In genomic region chr11:73137116-73137515, GRCm38 (mm10) we compare ENCODE assay signal across 7 mouse cellular contexts. TPM values are rescaled to one million over a fixed set of nuclear protein-coding genes. Genes with fewer than 3 reads are reported as not detected.
DNase-seq lines count a peak whose midpoint lies in the region; ATAC-seq and TF ChIP-seq lines count a peak whose summit lies in the region.

No protein-coding gene starts in this region.

- WGBS in hindbrain, embryonic 14.5 days, result 42% methylated on average over 11 of the region's 11 CpGs
- 8% methylated on average over 11 of the region's 11 CpGs for WGBS in liver, embryonic 15.5 days (ENCODE audit: insufficient replicate concordance)

- in situ Hi-C loops in ES-E14 (cut with MboI; ENCODE audit: low sequenced_read_pairs in 2 of 2, unreplicated experiment in 2 of 2), result no loop called here

- H3K27ac ChIP-seq in ES-E14 (ENCODE audit: insufficient read depth, low read depth, low read length, poor library complexity, severe bottlenecking), result no peak overlapping the region
- H3K27ac ChIP-seq in brown adipose tissue, adult 24 weeks (replicated peaks; ENCODE audit: low read depth, low read length), result no peak overlapping the region
- H3K27ac ChIP-seq in hindbrain, embryonic 14.5 days, result no peak overlapping the region
- peak overlapping the region; percentile 81 for H3K27ac ChIP-seq in liver, embryonic 15.5 days (replicated peaks)

- H3K36me3 ChIP-seq in ES-E14 (ENCODE audit: control insufficient read depth, insufficient read depth, low read length, poor library complexity, severe bottlenecking), result peaks cover 17% of the 10 kb centered on the region
- no peaks in the 10 kb centered on the region for H3K36me3 ChIP-seq in hindbrain, embryonic 14.5 days (replicated peaks; ENCODE audit: control insufficient read depth, insufficient read depth)
- H3K36me3 ChIP-seq in liver, embryonic 15.5 days (replicated peaks), result peaks cover 24% of the 10 kb centered on the region

- peak overlapping the region; percentile 88 for H3K4me2 ChIP-seq in hindbrain, embryonic 14.5 days (replicated peaks)
- peak overlapping the region; percentile 74 for H3K4me2 ChIP-seq in liver, embryonic 15.5 days

- no peak for DNase-seq in ES-E14 (ENCODE audit: low read depth, low spot score)
- DNase-seq in hindbrain, embryonic 14.5 days (ENCODE audit: low spot score), result no peak
- DNase-seq in thymus, postnatal 25 days, result peak; percentile 32
- DNase-seq in ovary, adult 18-20 months (ENCODE audit: low spot score), result no peak
- DNase-seq in adrenal gland, postnatal 14 days, result no peak

- ATAC-seq in hindbrain, embryonic 14.5 days (ENCODE audit: low FRiP score), result no peak
- no peak for ATAC-seq in liver, embryonic 15.5 days (ENCODE audit: insufficient read depth)

- H3K4me1 ChIP-seq in ES-E14 (ENCODE audit: control insufficient read depth in 2 of 2, insufficient read depth in 2 of 2, low read length in 2 of 2, poor library complexity in 1 of 2), result peaks cover 1 to 19% of the 10 kb centered on the region in 2 experiments; a peak in 2 of 4 replicates
- no peaks in the 10 kb centered on the region for H3K4me1 ChIP-seq in brown adipose tissue, adult 24 weeks (ENCODE audit: control insufficient read depth, insufficient read depth, insufficient read length, low read length)
- H3K4me1 ChIP-seq in hindbrain, embryonic 14.5 days (replicated peaks; ENCODE audit: control insufficient read depth, insufficient read depth, low read length), result peaks cover 6% of the 10 kb centered on the region
- H3K4me1 ChIP-seq in liver, embryonic 15.5 days (replicated peaks), result peaks cover 51% of the 10 kb centered on the region

- H3K4me3 ChIP-seq in ES-E14 (ENCODE audit: insufficient read depth in 1 of 2, low read depth in 1 of 2, low read length in 2 of 2, poor library complexity in 1 of 2, severe bottlenecking in 1 of 2), result peak overlapping the region; percentile 78 to 97
- H3K4me3 ChIP-seq in brown adipose tissue, adult 24 weeks (ENCODE audit: insufficient read depth, low read depth, low read length), result peak overlapping the region; percentile 80
- H3K4me3 ChIP-seq in hindbrain, embryonic 14.5 days (replicated peaks; ENCODE audit: low read length), result peak overlapping the region; percentile 78
- peak overlapping the region; percentile 100 for H3K4me3 ChIP-seq in liver, embryonic 15.5 days (replicated peaks)

- peak overlapping the region; percentile 98 for H3K9ac ChIP-seq in ES-E14 (ENCODE audit: insufficient read depth, low read depth, low read length, poor library complexity, severe bottlenecking)
- H3K9ac ChIP-seq in hindbrain, embryonic 14.5 days, result peak overlapping the region; percentile 68
- H3K9ac ChIP-seq in liver, embryonic 15.5 days, result peak overlapping the region; percentile 97

- H3K9me3 ChIP-seq in ES-E14 (ENCODE audit: control insufficient read depth, insufficient read depth, low read depth, low read length), result no peaks in the 10 kb centered on the region
- H3K9me3 ChIP-seq in hindbrain, embryonic 14.5 days (ENCODE audit: control insufficient read depth, low read length), result no peaks in the 10 kb centered on the region
- no peaks in the 10 kb centered on the region for H3K9me3 ChIP-seq in liver, embryonic 15.5 days (replicated peaks)

- H3K27me3 ChIP-seq in hindbrain, embryonic 14.5 days (ENCODE audit: control insufficient read depth, insufficient read depth, low read length), result no peaks in the 10 kb centered on the region
- no peaks in the 10 kb centered on the region for H3K27me3 ChIP-seq in liver, embryonic 15.5 days

TF ChIP-seq in ES-E14, 5 proteins besides CTCF, POLR2A, EP300 and RAD21:
- no peak for TF ChIP-seq HCFC1 (IDR thresholded peaks at IDR 0.05; ENCODE audit: borderline replicate concordance, insufficient read depth, low read length)
- TF ChIP-seq ZC3H11A (IDR thresholded peaks at IDR 0.05; ENCODE audit: borderline replicate concordance, low read depth, low read length), result no peak
- no peak for TF ChIP-seq CHD2 (IDR thresholded peaks at IDR 0.05; ENCODE audit: low read depth, low read length)
- no peak for TF ChIP-seq ZNF384 (IDR thresholded peaks at IDR 0.05; ENCODE audit: low read depth, low read length)
- TF ChIP-seq MAFK (IDR thresholded peaks at IDR 0.05; ENCODE audit: insufficient read depth, low read depth, low read length), result no peak

RNA-seq across cellular contexts. Expression of gene Haspin, which starts 1.0 kb away (rescaled TPM):
- total RNA-seq in ES-E14 (2012; rRNA removed), result 19.7 and 25.5 TPM in 2 replicates
- not detected in 2 replicates for polyA plus RNA-seq in brown adipose tissue, adult 24 weeks (2012; ENCODE audit: insufficient read depth, insufficient read length, missing spikeins)
- polyA plus RNA-seq in hindbrain, embryonic 14.5 days (2014; fragmentation: Nextera tagmentation; extraction: Ambion mirVana), result 2.4 and 3.2 TPM in 2 replicates
- 11.8 and 12.8 TPM in 2 replicates for polyA plus RNA-seq in liver, embryonic 15.5 days (2015; fragmentation: Nextera tagmentation; extraction: Ambion mirVana)
- 2.6 and 3.2 TPM in 2 replicates for total RNA-seq in adrenal gland, postnatal 14 days (2021)

RNA-seq across cellular contexts. Expression of gene P2rx5, which starts 23.1 kb away (rescaled TPM):
- 1.7 and 1.9 TPM in 2 replicates for total RNA-seq in ES-E14 (2012; rRNA removed)
- polyA plus RNA-seq in brown adipose tissue, adult 24 weeks (2012; ENCODE audit: insufficient read depth, insufficient read length, missing spikeins), result 53.6 and 85.8 TPM in 2 replicates
- polyA plus RNA-seq in hindbrain, embryonic 14.5 days (2014; fragmentation: Nextera tagmentation; extraction: Ambion mirVana), result 0.33 and 1.0 TPM in 2 replicates
- 0.15 and 0.20 TPM in 2 replicates for polyA plus RNA-seq in liver, embryonic 15.5 days (2015; fragmentation: Nextera tagmentation; extraction: Ambion mirVana)
- 12.7 and 14.2 TPM in 2 replicates for total RNA-seq in adrenal gland, postnatal 14 days (2021)

RNA-seq across cellular contexts. Expression of gene Emc6, which starts 39.7 kb away (rescaled TPM):
- total RNA-seq in ES-E14 (2012; rRNA removed), result 80.7 and 95.4 TPM in 2 replicates
- 183 and 237 TPM in 2 replicates for polyA plus RNA-seq in brown adipose tissue, adult 24 weeks (2012; ENCODE audit: insufficient read depth, insufficient read length, missing spikeins)
- 148 and 152 TPM in 2 replicates for polyA plus RNA-seq in hindbrain, embryonic 14.5 days (2014; fragmentation: Nextera tagmentation; extraction: Ambion mirVana)
- 73.0 and 73.6 TPM in 2 replicates for polyA plus RNA-seq in liver, embryonic 15.5 days (2015; fragmentation: Nextera tagmentation; extraction: Ambion mirVana)
- total RNA-seq in adrenal gland, postnatal 14 days (2021), result 104 and 115 TPM in 2 replicates

RNA-seq across cellular contexts. Expression of gene Tax1bp3, which starts 39.8 kb away (rescaled TPM):
- 18.4 and 55.0 TPM in 2 replicates for total RNA-seq in ES-E14 (2012; rRNA removed)
- 70.9 and 105 TPM in 2 replicates for polyA plus RNA-seq in brown adipose tissue, adult 24 weeks (2012; ENCODE audit: insufficient read depth, insufficient read length, missing spikeins)
- polyA plus RNA-seq in hindbrain, embryonic 14.5 days (2014; fragmentation: Nextera tagmentation; extraction: Ambion mirVana), result 121 and 132 TPM in 2 replicates
- 29.6 and 32.7 TPM in 2 replicates for polyA plus RNA-seq in liver, embryonic 15.5 days (2015; fragmentation: Nextera tagmentation; extraction: Ambion mirVana)
- 69.6 and 69.7 TPM in 2 replicates for total RNA-seq in adrenal gland, postnatal 14 days (2021)

RNA-seq across cellular contexts. Expression of gene Itgae, which starts 46.7 kb away (rescaled TPM):
- total RNA-seq in ES-E14 (2012; rRNA removed), result 0.45 and 0.85 TPM in 2 replicates
- 1.8 and 2.4 TPM in 2 replicates for polyA plus RNA-seq in brown adipose tissue, adult 24 weeks (2012; ENCODE audit: insufficient read depth, insufficient read length, missing spikeins)
- polyA plus RNA-seq in hindbrain, embryonic 14.5 days (2014; fragmentation: Nextera tagmentation; extraction: Ambion mirVana), result 0.25 and 0.32 TPM in 2 replicates
- 0.16 and 0.17 TPM in 2 replicates for polyA plus RNA-seq in liver, embryonic 15.5 days (2015; fragmentation: Nextera tagmentation; extraction: Ambion mirVana)
- 0.30 and 1.7 TPM in 2 replicates for total RNA-seq in adrenal gland, postnatal 14 days (2021)

Comparison
In these comparisons a context has a peak if more than half of its experiments do, and no peak if none do; other contexts are left out.
1. RNA of gene P2rx5, which starts 23.1 kb away (polyA plus RNA-seq): 53.6 to 85.8 TPM in brown adipose tissue, adult 24 weeks; 0.33 to 1.0 TPM in hindbrain, embryonic 14.5 days and 0.15 to 0.20 TPM in liver, embryonic 15.5 days; every median in the first group is over 10 times any median in the second.
2. Peak in every context shown above with its lines, with median percentiles within 50 percentile points of each other: H3K4me3 ChIP-seq and H3K9ac ChIP-seq.